ENCODE assay signal across 32 mouse cellular contexts in the genomic region with DNA sequence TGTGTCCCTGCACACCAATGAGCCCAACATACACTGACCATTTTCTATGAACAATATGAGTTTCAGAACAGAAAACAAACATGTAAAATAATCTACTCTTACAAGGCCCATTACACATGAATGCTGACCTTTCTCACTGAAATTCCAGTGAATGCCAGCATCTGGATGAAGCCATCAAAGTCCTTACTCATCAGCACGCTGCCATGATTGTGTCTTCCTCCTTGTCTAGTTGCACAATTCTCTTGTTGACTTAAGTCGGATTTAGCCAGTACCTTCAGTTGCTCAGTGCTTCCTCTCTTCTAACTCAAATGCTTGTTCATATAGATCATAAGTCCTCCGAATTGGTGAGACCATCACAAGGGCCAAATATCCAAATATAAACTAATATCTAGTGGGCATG. TPM values are rescaled to one million over a fixed set of nuclear protein-coding genes. Genes with fewer than 3 reads are reported as not detected.
"Had no signal": no experiment of that assay in that cellular context is flagged by ENCODE, and none has a peak within 500 bp of the region (broad histone marks: within the 10 kb centered on the region; RNA-seq: fewer than 3 reads in every experiment).

No protein-coding gene starts in this region.

- H3K27ac ChIP-seq: heart, embryonic 10.5 days; hindbrain, embryonic 10.5 days; hindbrain, embryonic 12.5 days; hindbrain, embryonic 14.5 days; intestine, embryonic 15.5 days; kidney, embryonic 15.5 days; kidney, postnatal 0 days; limb, embryonic 13.5 days; limb, embryonic 15.5 days; liver, embryonic 12.5 days; liver, embryonic 14.5 days had no signal

- H3K4me1 ChIP-seq: intestine, embryonic 15.5 days; kidney, embryonic 15.5 days; limb, embryonic 13.5 days; limb, embryonic 15.5 days; liver, embryonic 12.5 days had no signal

- H3K9me3 ChIP-seq: heart, embryonic 10.5 days; heart, embryonic 12.5 days; hindbrain, embryonic 10.5 days; hindbrain, embryonic 12.5 days; intestine, embryonic 15.5 days; kidney, embryonic 15.5 days; limb, embryonic 13.5 days; limb, embryonic 15.5 days; liver, embryonic 12.5 days had no signal

- DNase-seq: gastrocnemius, postnatal 10 days; gastrocnemius, postnatal 25 days; heart, adult 18-20 months; heart, postnatal 10 days; heart, postnatal 4 days; kidney, adult 18-20 months; kidney, adult 9 months; kidney, postnatal 14 days; kidney, postnatal 36 days; layer of hippocampus, adult 9-11 months; layer of hippocampus, postnatal 36 days; left cerebral cortex, postnatal 4 days had no signal

- H3K4me3 ChIP-seq: heart, embryonic 10.5 days; heart, embryonic 12.5 days; hindbrain, embryonic 10.5 days; hindbrain, embryonic 12.5 days; intestine, embryonic 15.5 days; kidney, embryonic 15.5 days; limb, embryonic 13.5 days; limb, embryonic 15.5 days; liver, embryonic 12.5 days had no signal

- H3K36me3 ChIP-seq: heart, embryonic 10.5 days; heart, embryonic 12.5 days; hindbrain, embryonic 10.5 days; hindbrain, embryonic 12.5 days; intestine, embryonic 15.5 days; kidney, embryonic 15.5 days; limb, embryonic 13.5 days; limb, embryonic 15.5 days; liver, embryonic 12.5 days had no signal

- H3K27me3 ChIP-seq: heart, embryonic 12.5 days; hindbrain, embryonic 12.5 days; intestine, embryonic 15.5 days; kidney, embryonic 15.5 days; limb, embryonic 13.5 days; limb, embryonic 15.5 days; liver, embryonic 12.5 days had no signal

RNA-seq across cellular contexts. Expression of a gene that starts 20.7 kb away (rescaled TPM):
- total RNA-seq: gastrocnemius, postnatal 25 days; granulocyte monocyte progenitor cell, adult 5-6 weeks; heart, adult 18-20 months had no signal
- polyA plus RNA-seq: heart, embryonic 14.5 days; heart, embryonic 16.5 days; hindbrain, embryonic 10.5 days; hindbrain, embryonic 12.5 days; inflammation-experienced regulatory T-cells, adult 6 months; intestine, embryonic 15.5 days; intestine, postnatal 0 days; kidney, embryonic 15.5 days; kidney, postnatal 0 days; large intestine, adult 2 months; liver, adult 2 months; liver, embryonic 12.5 days; liver, embryonic 14.5 days; liver, embryonic 16.5 days had no signal

RNA-seq across cellular contexts. Expression of a gene that starts 23.7 kb away (rescaled TPM):
- total RNA-seq: granulocyte monocyte progenitor cell, adult 5-6 weeks had no signal
